Mouse (Mus musculus) intestine, embryonic 14.5 days (tissue): ENCODE results near the gene Nlrp6. TPM values are rescaled to one million over a fixed set of nuclear protein-coding genes. Genes with fewer than 3 reads are reported as not detected.

Experiments used
- ATAC-seq: fragments of 200-750 bp; cut with Nextera tagmentation; replicated peaks from 2 replicates; pipeline ENCODE4 v1.8.0; 2017; ENCODE audit warnings: low read depth, moderate number of reproducible peaks, moderate TSS enrichment, moderate library complexity; ENCODE audit not compliant: low FRiP score, low TSS enrichment
- DNase-seq: peaks from one replicate; pipeline ENCODE4 v3.0.0-alpha.2; 2018; ENCODE audit warnings: low spot score
- H3K27ac ChIP-seq: fragments of 300-500 bp; sonication (generic); 2 replicates; pipeline ENCODE4 v1.5.1; 2014; ENCODE audit warnings: low read depth, mild to moderate bottlenecking, control low read depth
- H3K27me3 ChIP-seq: fragments of 300-500 bp; sonication (generic); replicated peaks from 2 replicates; pipeline ENCODE4 v1.6.1; 2014; ENCODE audit warnings: low read length, control low read depth; ENCODE audit not compliant: control insufficient read depth, insufficient read depth
- H3K36me3 ChIP-seq: fragments of 300-500 bp; sonication (generic); 2 replicates; pipeline ENCODE4 v1.6.1; 2014; ENCODE audit warnings: low read length, control low read depth; ENCODE audit not compliant: control insufficient read depth, insufficient read depth
- H3K4me1 ChIP-seq: fragments of 300-500 bp; sonication (generic); replicated peaks from 2 replicates; pipeline ENCODE4 v1.6.1; 2014; ENCODE audit warnings: low read length, control low read depth, mixed read lengths; ENCODE audit not compliant: control insufficient read depth, insufficient read depth
- H3K4me2 ChIP-seq: fragments of 300-500 bp; sonication (generic); 2 replicates; pipeline ENCODE4 v1.6.1; 2014; ENCODE audit warnings: low read length
- H3K4me3 ChIP-seq: fragments of 300-500 bp; sonication (generic); 2 replicates; pipeline ENCODE4 v1.5.1; 2014; ENCODE audit warnings: low read depth, low read length, control low read depth, mixed read lengths
- H3K9ac ChIP-seq: fragments of 300-500 bp; sonication (generic); 2 replicates; pipeline ENCODE4 v1.6.1; 2014; ENCODE audit warnings: mild to moderate bottlenecking, low read length
- H3K9me3 ChIP-seq: fragments of 300-500 bp; sonication (generic); 2 replicates; pipeline ENCODE4 v1.6.1; 2016; ENCODE audit warnings: low read length, control low read depth; ENCODE audit not compliant: control insufficient read depth
- WGBS: fragments of 180-500 bp; shearing (Covaris S2); extraction: QIAGEN DNeasy Blood & Tissue Kit; methylation state at CpG from one replicate; pipeline ENCODE4 v1.1.7; 2014; 5-methylcytosine and 5-hydroxymethylcytosine counted together
- polyA plus RNA-seq: library from polyadenylated mRNA; unstranded; fragments of >200 nt; fragmentation: Nextera tagmentation; extraction: Ambion mirVana; gene quantifications from 2 replicates; pipeline ENCODE4 v1.2.1, GENCODE M21; 2014

The Nlrp6 gene
- 12.5 and 18.4 TPM in 2 replicates for polyA plus RNA-seq

DNA sequence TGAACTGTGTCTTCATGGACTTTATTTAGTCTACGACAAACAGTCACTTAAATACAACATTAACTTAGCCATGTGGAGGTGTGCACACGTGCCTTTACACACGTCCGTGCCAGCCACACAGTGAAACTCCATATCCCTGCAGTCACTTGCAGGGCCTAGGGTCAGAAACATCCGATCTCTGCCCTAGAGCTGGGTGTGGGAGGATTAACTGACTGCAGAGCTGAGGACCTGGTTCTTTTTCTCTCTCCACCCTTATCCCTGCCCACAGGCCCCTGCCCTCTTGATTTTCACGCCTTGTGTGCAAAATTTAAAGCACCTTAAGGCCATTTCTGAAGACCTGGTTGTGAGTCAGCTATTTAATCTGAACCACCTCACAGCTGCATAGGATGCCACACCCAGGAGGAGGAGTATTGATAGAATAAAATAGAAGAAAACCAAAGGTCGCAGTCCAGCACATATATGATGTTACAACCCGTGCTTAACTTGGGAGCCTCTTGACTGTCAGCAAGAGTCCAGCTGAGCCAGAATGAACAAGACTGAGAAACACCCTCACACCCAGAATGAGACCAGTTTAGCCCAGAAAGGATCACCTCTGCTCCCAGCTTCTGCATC is at the start of gene Nlrp6:
Gene Nlrp6, plus strand, starts transcription at position 485 of the 612 bp plus-strand sequence.
- Histone ChIP-seq H3K9ac (no peak within 1 kb of the TSS), H3K4me1 (peaks cover 3% of the 10 kb centered on the region), H3K4me3 (no peak within 1 kb of the TSS), H3K36me3 (no peaks in the 10 kb centered on the region), H3K9me3 (no peaks in the 10 kb centered on the region), H3K27ac (no peak within 1 kb of the TSS), H3K4me2 (peak within 1 kb of the TSS; percentile 59; the same call in 1 of the 2 replicates), H3K27me3 (peaks cover 51% of the 10 kb centered on the region)
- ATAC-seq (no peak), DNase-seq (no peak)
- 64% methylated on average over 8 of the region's 8 CpGs for WGBS

DNA sequence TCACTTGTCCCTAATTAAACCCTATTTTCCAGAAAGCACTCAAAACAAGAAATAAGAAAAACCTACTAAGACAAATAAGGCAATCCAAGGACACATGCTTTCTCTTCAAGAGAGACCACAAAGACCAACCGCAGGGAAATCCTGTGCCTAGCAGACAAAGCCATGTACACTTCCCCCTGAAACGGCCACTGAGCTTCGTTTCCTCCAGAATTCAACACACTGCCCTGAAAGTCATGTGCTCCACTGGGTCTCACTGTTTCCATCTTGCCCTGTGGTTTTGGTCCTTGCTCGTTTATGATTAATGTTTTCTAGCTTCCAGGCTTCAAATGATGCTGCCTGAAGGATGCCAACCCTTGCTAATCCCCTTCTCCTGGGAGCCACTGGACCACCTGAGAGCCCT is 46.5 kb upstream of the Nlrp6 start:
- peaks cover 31% of the 10 kb centered on the region for H3K36me3 ChIP-seq
- DNase-seq (no peak), ATAC-seq (no peak)
- no peaks in the 10 kb centered on the region for H3K9me3 ChIP-seq
- no peak overlapping the region for H3K9ac ChIP-seq
- no peak overlapping the region for H3K4me3 ChIP-seq
- no peak overlapping the region for H3K4me2 ChIP-seq
- no peak overlapping the region for H3K27ac ChIP-seq
- H3K4me1 ChIP-seq, result no peaks in the 10 kb centered on the region
- H3K27me3 ChIP-seq, result no peaks in the 10 kb centered on the region
- 89% methylated on average over 4 of the region's 4 CpGs for WGBS

DNA sequence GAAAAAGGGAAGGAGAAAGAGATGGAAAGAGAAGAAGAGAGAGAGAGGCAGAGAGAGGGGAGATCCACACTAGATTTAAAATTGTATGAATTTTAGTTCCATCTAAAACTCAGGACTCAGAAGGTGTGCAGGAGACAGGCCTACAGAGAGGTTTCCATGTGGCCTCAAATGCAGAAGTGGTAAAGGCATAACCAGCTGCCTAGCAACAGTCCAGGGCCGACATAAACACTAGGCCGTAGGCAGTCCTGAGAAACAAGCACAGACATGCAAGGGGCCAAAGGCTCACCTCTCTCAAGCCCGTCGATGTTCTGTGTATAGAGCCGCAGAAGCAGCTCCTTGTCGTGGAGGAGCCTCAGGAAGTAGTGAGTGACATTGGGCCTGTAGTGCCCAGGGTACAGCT is 43.3 kb upstream of the Nlrp6 start:
- ATAC-seq (no peak), DNase-seq (no peak)
- no peak overlapping the region for H3K4me2 ChIP-seq
- no peak overlapping the region for H3K4me3 ChIP-seq
- H3K9ac ChIP-seq, result no peak overlapping the region
- WGBS, result 78% methylated on average over 6 of the region's 6 CpGs
- H3K4me1 ChIP-seq, result peaks cover 9% of the 10 kb centered on the region
- no peak overlapping the region for H3K27ac ChIP-seq
- H3K9me3 ChIP-seq, result no peaks in the 10 kb centered on the region
- H3K27me3 ChIP-seq, result no peaks in the 10 kb centered on the region
- H3K36me3 ChIP-seq, result peaks cover 31% of the 10 kb centered on the region

DNA sequence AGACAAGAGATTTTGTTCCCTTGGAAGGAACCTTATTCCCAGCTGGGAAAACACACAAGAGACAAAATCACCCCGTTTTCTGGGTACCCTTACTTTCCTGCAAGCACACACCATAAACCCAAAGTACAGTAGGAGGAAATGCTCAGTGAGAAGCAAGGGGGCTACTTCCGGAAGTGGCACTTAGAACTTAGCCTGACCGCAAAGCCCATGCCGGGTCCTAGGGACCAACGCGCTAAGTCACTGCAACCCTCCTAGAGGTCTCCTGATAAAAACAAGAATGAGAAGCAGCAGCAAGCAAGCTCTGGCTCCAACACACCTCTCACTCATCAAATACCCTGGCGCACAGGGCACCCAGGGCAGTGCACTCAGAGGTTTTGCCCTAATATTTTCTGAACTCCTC is 41.3 kb upstream of the Nlrp6 start:
- ATAC-seq (no peak), DNase-seq (no peak)
- H3K4me2 ChIP-seq, result no peak overlapping the region
- peaks cover 14% of the 10 kb centered on the region for H3K4me1 ChIP-seq
- 87% methylated on average over 7 of the region's 7 CpGs for WGBS
- no peak overlapping the region for H3K4me3 ChIP-seq
- no peaks in the 10 kb centered on the region for H3K9me3 ChIP-seq
- no peaks in the 10 kb centered on the region for H3K27me3 ChIP-seq
- H3K36me3 ChIP-seq, result peaks cover 29% of the 10 kb centered on the region
- H3K9ac ChIP-seq, result no peak overlapping the region
- no peak overlapping the region for H3K27ac ChIP-seq

DNA sequence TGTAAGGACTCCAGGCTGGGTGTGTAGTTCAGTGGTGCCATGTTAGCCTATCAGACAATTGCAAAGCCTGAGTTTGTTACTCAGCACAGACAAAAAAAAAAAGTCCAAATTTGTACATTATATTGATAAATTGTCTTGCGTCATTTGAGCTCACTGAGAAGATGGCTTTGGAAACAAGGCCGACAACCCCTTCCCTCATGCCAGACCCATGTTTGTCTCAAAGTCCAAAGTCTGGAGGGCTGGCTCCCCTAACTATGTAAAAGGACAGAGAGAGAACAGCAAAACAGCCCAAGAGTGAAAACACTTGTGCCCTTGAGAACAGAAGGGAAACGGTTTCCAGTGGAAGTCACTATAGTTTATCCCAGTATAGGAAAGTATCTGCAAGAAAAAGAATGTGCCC is 40.3 kb upstream of the Nlrp6 start:
- 74% methylated on average over 3 of the region's 3 CpGs for WGBS
- H3K9me3 ChIP-seq, result no peaks in the 10 kb centered on the region
- ATAC-seq (no peak), DNase-seq (no peak)
- peaks cover 28% of the 10 kb centered on the region for H3K36me3 ChIP-seq
- peak overlapping the region; percentile 74; the same call in 1 of the 2 replicates for H3K4me2 ChIP-seq
- no peak overlapping the region for H3K9ac ChIP-seq
- H3K27me3 ChIP-seq, result no peaks in the 10 kb centered on the region
- peaks cover 14% of the 10 kb centered on the region for H3K4me1 ChIP-seq
- no peak overlapping the region for H3K4me3 ChIP-seq
- H3K27ac ChIP-seq, result no peak overlapping the region

DNA sequence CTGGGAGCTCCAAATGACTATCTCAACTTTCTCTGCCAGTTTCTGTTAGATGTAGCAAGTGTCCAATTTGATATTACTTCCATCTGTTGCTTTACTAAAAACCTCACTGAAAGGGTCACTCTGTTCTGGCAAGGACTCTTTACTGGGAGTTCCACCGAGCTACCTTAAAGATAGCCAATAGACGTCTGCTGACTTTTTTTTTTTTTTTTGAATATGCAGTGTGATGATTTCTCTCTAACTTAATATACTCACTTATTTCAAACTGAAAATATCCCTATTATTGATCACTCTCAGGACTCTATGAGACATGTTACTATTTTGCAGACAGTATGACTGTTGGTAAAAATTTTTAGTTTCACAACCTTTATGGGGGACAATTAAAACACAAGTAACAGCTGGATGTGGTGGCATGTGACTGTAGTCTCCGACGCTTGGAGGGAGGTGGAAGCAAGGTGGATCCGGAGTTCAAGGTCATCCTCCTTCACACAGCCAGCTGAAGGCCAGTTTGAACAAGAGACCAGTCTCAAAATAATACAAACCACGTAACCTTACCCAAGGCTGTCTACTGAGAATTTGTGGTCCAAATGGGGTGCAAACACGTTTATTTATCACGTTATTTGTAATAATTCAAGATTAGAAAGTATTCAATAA is 39.7 kb upstream of the Nlrp6 start:
- ATAC-seq (no peak), DNase-seq (no peak)
- Histone ChIP-seq H3K27ac (no peak overlapping the region), H3K4me1 (peaks cover 14% of the 10 kb centered on the region), H3K27me3 (no peaks in the 10 kb centered on the region), H3K36me3 (peaks cover 29% of the 10 kb centered on the region), H3K9me3 (no peaks in the 10 kb centered on the region), H3K9ac (peak overlapping the region; percentile 67), H3K4me3 (peak overlapping the region; percentile 95), H3K4me2 (peak overlapping the region; percentile 74)
- 19% methylated on average over 8 of the region's 8 CpGs for WGBS

DNA sequence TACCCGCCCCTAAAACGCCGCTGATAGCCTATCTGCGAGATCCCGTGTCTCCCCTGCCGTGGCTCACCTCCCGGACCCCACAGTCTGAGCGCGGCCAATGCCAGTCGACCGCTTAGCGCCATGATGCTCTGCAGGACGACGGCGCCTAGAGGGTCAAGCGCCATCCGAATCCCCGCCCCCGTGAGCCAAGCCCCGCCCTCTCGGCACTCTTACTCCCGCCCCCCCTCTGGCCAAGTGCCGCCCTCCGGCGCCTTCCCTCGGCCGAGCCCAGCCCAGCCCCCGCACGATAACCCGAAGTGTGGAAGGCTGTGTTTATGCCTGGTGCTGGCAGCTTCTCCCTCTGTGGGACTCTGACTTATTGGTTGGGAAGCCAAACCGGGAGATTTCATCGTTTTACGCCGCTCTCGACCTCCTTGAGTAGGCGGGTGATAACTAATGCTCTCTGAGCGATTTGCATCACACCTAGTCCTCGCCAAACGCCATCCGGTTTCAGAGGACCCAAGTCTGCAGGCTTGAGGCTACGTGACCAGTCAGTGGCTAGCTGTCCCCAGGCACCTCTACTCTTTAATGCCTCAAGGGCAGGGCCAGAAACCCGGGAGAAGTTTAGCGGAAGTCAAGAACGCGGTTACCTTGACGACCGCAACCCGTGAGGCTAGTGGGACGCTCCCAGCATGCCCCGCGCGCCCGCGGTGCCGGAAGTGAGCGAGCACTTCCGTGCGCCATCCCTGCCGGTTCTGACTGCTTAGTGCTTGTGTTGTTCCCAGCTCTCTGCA is 38.8 kb upstream of the Nlrp6 start, which contains the start of the genes Psmd13 and Sirt3:
Gene Psmd13, plus strand, starts transcription at position 273 of the 773 bp plus-strand sequence.
Gene Sirt3, minus strand, starts transcription at position 614 of the 773 bp plus-strand sequence.
- Histone ChIP-seq H3K27me3 (no peaks in the 10 kb centered on the region), H3K4me2 (peak within 1 kb of the TSS; percentile 74), H3K9ac (peak within 1 kb of the TSS; percentile 67), H3K27ac (peak within 1 kb of the TSS; percentile 87), H3K4me3 (peak within 1 kb of the TSS; percentile 95), H3K9me3 (no peaks in the 10 kb centered on the region), H3K36me3 (peaks cover 30% of the 10 kb centered on the region), H3K4me1 (peaks cover 14% of the 10 kb centered on the region)
- DNase-seq (peak; percentile 97), ATAC-seq (peak; percentile 95)
- WGBS, result under 1% methylated on average over 58 of the region's 59 CpGs

DNA sequence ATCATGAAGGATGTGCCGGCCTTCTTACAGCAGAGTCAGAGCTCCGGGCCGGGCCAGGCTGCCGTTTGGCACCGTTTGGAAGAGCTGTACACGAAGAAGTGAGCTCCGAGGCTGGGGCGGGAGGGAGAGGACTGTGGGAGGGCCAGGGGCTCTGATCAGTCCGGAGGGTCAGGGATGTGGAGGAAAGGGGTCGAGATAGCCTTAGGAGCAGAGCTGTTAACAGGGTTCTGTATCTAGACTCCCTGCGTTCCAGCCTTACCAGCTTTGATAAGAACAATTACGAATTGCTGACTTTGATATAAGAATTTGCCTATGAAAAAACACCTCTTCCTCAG is 38.3 kb upstream of the Nlrp6 start:
- ATAC-seq (peak; percentile 40; the same call in 1 of the 2 replicates), DNase-seq (no peak)
- H3K9me3 ChIP-seq, result no peaks in the 10 kb centered on the region
- H3K4me3 ChIP-seq, result peak overlapping the region; percentile 95
- H3K27ac ChIP-seq, result peak overlapping the region; percentile 87
- H3K4me2 ChIP-seq, result peak overlapping the region; percentile 74
- peaks cover 14% of the 10 kb centered on the region for H3K4me1 ChIP-seq
- under 1% methylated on average over 12 of the region's 12 CpGs for WGBS
- no peaks in the 10 kb centered on the region for H3K27me3 ChIP-seq
- peaks cover 30% of the 10 kb centered on the region for H3K36me3 ChIP-seq
- peak overlapping the region; percentile 67 for H3K9ac ChIP-seq
